Mouse (Mus musculus) right cerebral cortex, postnatal 4 days (tissue): Measurements from ENCODE around the gene Usp17lc.
"Not testable (repeated sequence)": the region's sequence is repeated elsewhere in the genome, so short reads cannot be mapped to it uniquely, and the experiment has no call there.

Source experiments
- DNase-seq: peaks from one replicate; pipeline ENCODE4 v3.0.0-alpha.2; 2022

Gene Usp17lc

GRCm38 (mm10) chr7:103414772-103415171 is at the start of gene Usp17lc:
Gene Usp17lc (plus strand): TSS chr7:103415072.
- DNase-seq: not testable (repeated sequence)

- DNase-seq: no peak
Measured at GRCm38 (mm10) chr7:103386077-103386476, 28.8 kb upstream of the Usp17lc start, which contains the start of gene Olfr603. Gene Olfr603 (minus strand): TSS chr7:103386177.

- DNase-seq: no peak
Measured at GRCm38 (mm10) chr7:103397758-103398157, 17.1 kb upstream of the Usp17lc start.

- DNase-seq: no peak
Measured at GRCm38 (mm10) chr7:103398981-103399380, 15.9 kb upstream of the Usp17lc start.

GRCm38 (mm10) chr7:103406521-103407055 is 8.3 kb upstream of the Usp17lc start:
- DNase-seq: not testable (repeated sequence)

- DNase-seq: no peak
Measured at GRCm38 (mm10) chr7:103445339-103445738, 30.5 kb downstream of the Usp17lc start, which contains the start of gene Olfr605. Gene Olfr605 (minus strand): TSS chr7:103445439.

- no peak for DNase-seq
Measured at GRCm38 (mm10) chr7:103448746-103449145, 33.9 kb downstream of the Usp17lc start, which contains the start of gene Olfr606. Gene Olfr606 (plus strand): TSS chr7:103449046.

- DNase-seq: no peak
Measured at GRCm38 (mm10) chr7:103460590-103460989, 45.7 kb downstream of the Usp17lc start.
